Mouse (Mus musculus): ENCODE data around the gene Nptxr.
"Not testable (repeated sequence)": the region's sequence is repeated elsewhere in the genome, so short reads cannot be mapped to it uniquely, and the experiment has no call there.

The Nptxr gene

DNA sequence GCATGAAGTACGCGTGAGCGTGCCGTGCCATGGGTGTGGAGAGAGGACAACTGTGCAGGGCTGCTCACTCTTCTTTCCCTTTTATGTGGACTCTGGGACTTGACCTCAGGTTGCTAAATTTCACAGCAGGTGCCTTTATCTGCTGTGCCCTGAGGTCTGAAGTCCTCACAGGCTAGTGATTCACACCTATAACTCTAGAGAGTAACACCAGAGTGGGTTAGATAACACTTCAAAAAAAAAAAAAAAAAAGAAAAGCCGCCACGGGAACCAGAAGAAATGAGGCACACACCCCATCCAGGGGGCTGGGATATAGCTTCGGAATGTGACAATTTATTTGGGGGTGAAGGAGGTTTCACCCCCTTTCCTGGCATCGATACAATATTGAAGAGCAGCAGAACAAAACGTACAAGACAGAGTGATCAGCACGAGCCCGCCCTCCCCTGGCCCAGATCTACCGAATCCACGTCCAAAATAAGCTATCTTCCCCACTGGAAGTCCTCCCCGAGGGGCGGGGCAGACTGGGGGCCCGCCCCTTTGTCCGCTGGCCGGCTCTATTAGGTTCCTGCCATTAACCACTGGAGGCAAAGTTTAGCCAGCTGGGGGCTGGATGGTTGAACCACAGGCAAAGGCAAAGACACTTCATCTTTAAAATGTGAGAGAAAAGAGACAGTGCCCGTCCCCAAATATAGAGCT, 19.2 kb upstream of the Nptxr start:
- DNase-seq (ENCODE audit: extremely low spot score, low read depth, low spot score), result no peak

DNA sequence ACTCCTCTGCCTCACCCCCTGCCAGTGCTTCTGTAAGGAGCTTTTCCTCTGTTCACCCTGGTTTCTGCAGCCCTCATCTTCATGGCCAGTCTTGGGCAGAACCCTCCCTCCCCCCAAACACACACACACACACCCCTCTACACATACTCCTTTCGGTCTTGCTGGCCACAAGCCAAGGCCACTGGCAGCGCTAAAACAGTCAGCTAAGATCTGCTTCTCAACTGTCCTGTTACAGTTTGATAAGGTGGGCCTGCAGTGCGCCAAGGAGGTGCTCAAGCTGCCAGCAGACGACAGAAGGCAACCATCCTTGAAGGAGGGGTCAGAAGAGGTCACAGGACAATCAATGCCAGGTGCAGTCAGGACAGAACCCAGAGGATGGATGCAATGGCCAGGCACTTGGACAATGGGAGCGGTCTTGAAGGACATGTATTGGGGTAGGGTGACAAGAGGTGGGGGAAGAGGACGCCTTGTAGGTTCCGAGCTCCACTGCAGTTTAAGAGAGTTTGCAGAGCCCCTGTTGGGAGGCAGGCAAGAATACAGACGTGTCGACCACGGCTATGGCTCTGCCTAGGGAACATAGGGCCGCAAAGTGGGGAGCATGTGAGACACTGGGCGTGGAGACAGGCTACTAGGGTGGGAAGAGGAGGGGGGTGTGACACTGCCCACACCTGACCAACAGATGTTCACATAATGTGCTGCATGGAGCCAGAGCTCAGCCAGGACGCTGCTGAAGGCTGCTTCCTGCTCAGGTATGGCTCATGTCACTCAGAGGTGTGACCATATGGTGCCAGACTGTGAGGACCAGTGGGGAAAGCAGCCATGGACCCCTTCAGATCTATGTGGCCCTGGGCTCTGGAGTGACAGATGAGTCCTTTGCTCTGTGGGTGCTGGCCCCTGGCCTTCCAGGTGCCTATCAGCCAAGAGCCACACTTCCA, 18.0 kb upstream of the Nptxr start:
- DNase-seq (ENCODE audit: extremely low spot score, low read depth, low spot score), result no peak

DNA sequence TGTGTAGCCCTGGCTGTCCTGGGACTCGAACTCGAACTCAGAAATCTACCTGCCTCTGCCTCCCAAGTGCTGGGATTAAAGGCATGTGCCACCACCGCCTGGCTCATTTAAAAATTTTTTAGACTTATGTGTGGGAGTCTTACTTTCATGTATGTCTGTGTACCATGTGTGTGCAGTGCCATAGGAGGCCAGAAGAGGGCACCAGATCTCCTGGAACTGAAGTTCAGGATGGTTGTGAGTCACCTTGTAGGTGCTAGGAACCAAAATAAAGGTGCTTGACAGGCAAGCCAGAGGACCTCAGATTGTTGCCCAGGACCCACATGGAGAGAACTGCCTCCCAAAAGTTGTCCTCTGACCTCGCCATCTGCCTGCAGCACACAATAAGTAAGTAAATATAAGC, 13.8 kb upstream of the Nptxr start:
- no peak for DNase-seq (ENCODE audit: extremely low spot score, low read depth, low spot score)

DNA sequence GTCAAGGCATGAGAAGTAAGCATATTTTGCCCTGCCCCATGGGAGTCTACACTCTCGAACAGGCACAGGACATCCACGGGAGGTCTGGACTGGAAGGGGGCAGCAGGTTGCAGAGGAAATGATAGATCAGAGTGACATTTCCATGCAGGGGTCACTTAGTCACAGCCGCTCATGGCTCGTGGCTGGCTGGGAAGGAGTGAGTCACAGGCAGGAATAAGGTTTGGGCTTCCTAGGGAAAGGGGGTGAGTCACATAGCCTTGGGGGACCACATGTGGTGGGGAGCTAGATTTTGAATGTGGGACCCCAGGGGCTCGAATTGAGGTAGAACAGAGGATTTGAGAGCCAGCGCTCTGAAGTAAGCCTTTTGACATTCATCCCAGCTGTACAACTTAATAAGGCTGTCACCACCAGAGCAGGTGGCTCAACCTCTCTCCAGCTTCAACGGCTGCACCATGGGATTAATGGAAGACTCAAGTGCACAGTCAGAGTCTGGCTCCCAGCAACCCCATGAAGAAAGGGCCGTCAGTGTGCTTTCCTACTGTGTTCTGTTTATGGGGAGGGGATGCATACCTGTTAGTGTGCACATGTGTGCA, 9.2 kb upstream of the Nptxr start:
- DNase-seq (ENCODE audit: extremely low spot score, low read depth, low spot score), result no peak

DNA sequence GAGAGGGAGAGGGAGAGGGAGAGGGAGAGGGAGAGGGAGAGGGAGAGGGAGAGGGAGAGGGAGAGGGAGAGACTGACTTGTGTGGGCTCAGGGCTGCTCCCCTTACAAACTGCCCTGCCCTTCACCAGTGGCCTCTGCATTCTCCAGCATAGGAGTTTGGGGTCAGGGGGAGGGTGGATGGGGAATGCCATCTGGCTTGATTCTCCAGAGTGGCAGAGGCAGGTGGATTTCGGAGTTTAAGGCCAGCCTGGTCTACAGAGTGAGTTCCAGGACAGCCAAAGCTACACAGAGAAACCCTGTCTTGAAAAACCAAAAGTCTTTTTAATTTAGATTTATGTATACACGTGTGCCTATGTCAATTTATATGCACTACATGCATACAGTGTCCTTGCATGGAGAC, 8.3 kb upstream of the Nptxr start:
- not testable (repeated sequence) for DNase-seq (ENCODE audit: extremely low spot score, low read depth, low spot score)

DNA sequence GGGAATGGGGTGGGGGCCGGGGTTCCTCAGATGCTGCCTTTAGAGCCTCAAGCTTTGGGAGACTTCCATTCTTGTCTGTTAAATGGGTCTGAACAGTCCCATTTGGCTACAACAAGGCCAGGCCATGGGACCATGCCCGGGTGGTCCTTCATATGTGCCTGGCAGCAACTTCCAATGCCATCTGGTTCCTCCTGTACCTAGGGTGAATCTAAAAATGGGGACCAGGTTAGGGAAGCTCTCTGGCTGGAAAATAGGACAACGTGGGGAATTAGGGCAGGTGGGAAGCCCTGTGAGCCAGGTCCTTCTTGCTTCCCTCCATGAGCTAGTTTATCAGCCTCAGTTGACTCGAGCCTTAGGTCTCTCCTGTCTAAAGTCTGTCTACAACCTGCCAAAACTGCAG, 6.4 kb upstream of the Nptxr start:
- DNase-seq (ENCODE audit: extremely low spot score, low read depth, low spot score), result no peak

DNA sequence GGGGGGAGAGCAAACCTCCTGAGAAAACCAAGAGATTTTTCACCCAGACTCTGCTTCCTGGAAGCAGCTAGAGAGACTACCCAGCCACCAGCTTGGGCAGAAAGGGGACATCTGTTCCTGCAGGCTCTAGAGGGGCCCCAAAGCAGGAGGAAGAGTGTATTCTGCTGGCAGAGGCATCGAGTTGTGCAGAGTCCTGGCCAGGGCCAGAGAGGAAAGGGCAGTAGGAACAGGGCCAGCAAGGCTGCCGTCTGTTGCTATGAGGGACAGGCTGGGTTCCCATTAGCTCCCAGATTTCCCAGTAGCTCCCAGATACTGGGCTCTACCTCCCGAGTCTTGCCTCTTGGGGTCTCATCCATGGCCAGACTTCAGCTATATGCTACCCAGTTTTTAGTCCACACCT, 5.5 kb upstream of the Nptxr start:
- DNase-seq (ENCODE audit: extremely low spot score, low read depth, low spot score), result no peak

DNA sequence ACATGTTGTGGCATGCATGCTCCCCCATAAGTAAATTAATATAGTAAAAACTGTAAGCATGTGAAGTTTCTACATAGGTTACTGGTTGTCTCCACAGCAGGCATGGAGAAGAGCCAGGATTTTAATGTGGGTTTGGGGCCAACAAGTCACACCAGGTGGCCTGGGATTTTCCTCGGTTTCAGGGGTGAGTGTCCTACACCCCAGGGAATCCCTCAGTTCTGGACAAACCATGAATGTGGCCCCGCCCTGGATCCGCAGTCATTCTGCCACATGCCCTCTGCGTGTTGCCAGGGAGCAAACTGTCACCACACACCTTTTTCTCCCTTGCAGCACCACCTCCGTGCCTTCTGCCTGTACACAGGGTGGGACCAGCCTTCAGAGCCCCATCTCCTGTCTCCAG, 4.1 kb upstream of the Nptxr start:
- no peak for DNase-seq (ENCODE audit: extremely low spot score, low read depth, low spot score)

DNA sequence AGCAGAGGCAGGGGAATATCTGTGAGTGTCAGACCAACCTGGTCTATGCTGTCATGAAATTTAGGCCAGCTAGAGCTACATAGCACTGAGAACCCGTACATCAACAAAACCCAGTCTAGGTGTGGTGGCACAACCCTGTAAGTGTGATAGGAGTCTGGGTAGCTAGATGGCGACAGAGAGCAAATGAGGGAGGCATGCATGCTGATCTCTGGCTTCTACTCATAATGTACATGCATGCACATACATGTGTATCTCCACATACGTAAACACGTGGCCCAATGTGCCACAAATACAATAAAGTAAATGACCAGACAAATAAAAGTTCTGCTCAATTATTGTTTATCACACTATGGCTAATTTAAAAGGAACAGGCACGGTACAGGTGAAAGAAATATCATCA, 3.5 kb upstream of the Nptxr start:
- no peak for DNase-seq (ENCODE audit: extremely low spot score, low read depth, low spot score)

DNA sequence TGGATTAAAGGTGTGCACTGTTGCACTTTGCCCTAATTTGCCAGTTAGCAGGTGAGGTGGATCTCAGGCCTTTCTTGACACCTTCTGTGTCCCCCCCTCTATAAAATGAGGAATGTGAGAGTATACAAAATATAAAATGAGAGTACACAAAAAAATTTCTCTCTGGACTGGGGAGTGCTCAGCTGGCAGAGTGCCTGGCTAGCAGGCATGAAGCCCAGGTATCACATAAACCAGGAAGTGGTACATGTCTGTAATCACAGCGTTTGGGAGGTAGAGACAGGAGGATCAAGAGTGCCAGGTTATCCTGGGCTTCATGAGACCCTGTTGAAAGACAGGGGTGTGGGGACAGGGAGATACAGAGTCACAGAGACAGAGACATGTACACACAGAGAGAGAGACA, 2.5 kb upstream of the Nptxr start:
- no peak for DNase-seq (ENCODE audit: extremely low spot score, low read depth, low spot score)

DNA sequence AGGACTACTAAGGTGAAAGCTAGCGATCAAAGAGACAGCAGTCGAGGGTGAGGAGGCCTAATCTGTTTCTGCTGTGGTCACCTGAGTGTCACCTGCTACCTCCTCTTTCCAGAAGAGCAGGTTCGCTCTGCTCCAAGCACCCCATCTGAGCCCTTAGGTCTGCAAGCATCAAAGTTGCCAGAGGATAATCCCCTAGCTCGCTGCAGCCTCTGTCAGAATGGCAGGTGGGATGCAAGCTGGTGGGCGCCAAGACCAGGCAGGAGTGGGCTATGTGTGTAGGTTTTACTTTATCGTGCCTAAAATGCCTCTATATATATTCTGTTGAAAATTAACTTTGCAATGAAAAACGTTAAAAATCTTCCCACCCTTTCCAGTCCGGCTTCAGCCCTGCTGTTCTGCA, 680 bp upstream of the Nptxr start:
- no peak for DNase-seq (ENCODE audit: extremely low spot score, low read depth, low spot score)

DNA sequence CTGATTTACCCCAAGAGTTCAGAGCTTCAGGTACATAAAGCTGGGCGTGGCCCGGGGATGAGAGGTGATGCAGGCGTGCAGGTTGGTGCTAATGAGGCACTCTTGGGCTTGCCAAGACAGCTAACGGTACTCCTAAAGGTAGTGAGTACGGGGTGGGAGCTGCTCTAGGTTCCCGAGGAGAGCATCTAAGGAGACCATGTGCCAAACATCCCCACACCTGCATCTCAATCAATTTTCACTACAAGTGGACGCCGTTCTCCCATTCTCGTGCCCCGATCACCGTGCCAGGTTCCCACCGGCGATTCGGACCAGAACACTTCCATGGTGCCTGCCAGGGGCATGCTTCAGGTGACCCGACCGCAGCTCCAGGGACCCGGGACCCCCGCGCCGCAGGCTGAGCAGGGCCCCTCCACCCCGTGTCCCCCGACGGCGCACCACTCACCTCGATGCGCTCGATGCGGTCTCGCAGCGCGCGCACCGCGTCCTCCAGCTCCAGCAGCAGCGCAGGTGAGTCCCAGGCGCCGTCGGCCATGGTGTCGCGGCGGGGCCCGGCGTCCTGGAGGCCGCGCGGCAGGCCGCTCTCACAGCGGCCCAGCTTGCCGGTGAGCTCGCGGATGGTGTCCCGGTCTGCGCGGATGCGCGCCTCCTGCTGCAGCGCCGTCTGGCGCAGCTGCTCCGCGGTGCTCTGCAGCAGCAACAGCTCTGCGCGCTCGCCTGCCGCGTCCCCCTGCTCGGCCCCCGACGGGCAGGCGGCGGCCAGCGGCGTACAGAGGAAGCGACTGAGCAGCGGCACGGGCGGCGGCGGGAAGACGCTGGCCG, 824 bp downstream of the Nptxr start:
- no peak for DNase-seq (ENCODE audit: extremely low spot score, low read depth, low spot score)

DNA sequence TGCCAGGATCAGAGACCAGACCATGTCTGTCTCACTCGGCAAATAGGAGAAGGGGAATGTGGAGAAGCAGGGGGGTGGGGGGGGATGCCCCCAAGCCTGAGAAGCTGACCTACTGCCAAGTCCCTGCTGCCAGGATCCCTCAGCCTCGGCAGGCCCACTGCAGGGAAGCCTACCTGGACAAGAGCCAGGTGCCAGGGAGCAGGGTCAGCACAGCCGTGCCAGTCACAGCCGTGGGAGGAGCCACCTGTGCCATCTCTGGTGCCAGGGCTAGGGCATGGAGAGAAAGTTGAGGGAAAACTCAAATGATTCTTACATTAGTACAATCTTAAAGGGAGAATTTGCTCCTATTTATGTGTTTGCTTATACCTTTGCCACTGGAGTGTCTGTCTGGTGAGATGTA, 2.3 kb downstream of the Nptxr start:
- no peak for DNase-seq (ENCODE audit: extremely low spot score, low read depth, low spot score)

DNA sequence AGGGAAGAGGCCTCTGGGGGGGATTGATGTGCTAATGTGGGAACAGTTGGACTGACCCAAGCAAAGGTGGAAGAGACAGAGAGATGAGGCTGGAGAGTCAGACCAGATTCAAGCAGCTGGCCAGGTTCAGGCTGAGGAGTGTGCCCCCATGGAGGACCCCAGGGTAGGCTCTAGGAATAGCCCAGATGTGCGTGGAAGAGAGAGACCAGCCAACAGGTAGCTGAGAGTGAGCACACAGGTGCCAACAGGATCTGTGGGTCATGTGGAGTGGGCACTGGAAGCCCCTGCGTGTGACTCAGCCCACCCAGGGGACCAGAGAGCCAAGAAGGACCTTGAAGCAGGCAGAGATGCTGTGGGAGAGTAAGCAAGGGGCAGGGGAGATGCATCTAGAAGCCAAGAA, 2.9 kb downstream of the Nptxr start:
- no peak for DNase-seq (ENCODE audit: extremely low spot score, low read depth, low spot score)

DNA sequence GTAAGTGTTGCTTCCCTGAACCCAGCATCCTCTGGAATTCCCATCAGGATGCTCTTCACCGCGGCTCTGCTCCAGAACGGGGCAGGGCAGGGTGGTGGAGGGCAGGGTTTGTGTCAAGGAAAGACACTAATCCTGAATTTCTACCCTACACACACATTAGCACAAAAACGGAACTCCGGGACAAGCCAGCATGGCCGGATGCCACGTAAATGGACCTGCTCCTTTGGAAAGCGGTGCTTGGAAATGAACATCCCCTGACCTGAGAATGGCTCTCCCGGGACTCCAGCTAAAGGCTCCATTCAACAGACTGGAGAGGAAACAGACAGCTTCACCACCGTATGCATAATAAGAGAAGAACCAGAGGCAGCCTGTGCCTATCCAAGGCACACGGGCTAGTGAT, 3.9 kb downstream of the Nptxr start:
- no peak for DNase-seq (ENCODE audit: extremely low spot score, low read depth, low spot score)

DNA sequence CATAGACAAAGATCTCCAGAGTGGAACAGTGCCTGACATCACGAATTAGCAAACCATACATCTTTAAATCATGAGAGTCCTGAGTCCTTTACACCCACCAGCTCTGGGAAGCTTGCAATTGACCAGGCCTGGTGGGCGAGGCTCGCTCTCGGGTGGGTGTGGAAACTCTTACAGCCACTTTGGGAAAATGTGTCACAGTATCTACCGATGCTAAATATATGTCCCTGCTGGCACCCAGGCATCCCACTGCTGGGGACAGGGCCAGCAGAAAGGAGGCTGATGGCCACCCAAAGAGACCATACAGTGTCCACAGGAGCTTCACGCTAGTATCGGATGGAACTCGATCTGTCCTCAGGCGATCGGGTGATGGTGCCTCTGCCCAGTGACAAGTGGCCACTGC, 6.0 kb downstream of the Nptxr start:
- DNase-seq (ENCODE audit: extremely low spot score, low read depth, low spot score), result no peak

DNA sequence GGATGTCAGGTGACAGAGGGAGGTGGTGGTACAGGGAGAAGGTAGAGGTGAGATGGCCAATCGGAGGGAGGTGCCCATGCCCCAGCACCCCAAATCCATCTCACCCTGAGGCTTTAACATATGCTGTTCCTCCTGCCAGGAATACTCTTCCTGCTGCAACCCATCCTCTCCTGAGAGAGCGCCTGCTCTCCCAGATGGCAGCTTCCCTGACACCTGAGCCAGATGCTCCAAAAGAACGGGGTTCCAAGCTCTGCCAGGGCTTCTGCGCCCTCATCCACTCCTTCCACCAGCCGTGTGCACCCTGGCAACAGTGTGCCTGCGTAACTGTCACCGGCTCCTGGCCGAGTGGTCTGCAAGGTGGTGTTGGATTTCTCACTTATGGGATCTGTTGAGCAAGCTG, 6.9 kb downstream of the Nptxr start:
- DNase-seq (ENCODE audit: extremely low spot score, low read depth, low spot score), result no peak

DNA sequence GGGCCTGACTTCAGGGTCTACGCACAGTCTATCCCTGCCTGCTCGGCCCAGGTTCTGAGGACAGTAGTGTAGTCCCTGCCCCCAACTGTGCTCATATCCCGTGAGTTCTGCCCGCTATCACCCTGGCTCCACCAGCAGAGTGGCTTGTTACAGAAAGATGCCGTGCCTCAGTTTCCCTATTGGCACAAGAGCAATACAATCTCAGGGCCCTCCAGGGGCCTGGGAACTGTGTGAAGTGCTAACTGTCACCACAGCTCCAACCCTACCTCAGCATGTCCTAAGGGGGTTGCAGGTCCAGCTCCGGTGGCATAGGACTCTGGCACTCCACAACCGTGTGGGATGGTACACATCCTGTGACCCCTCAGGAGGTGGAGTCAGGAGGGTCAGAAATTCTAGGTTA, 7.5 kb downstream of the Nptxr start:
- no peak for DNase-seq (ENCODE audit: extremely low spot score, low read depth, low spot score)

DNA sequence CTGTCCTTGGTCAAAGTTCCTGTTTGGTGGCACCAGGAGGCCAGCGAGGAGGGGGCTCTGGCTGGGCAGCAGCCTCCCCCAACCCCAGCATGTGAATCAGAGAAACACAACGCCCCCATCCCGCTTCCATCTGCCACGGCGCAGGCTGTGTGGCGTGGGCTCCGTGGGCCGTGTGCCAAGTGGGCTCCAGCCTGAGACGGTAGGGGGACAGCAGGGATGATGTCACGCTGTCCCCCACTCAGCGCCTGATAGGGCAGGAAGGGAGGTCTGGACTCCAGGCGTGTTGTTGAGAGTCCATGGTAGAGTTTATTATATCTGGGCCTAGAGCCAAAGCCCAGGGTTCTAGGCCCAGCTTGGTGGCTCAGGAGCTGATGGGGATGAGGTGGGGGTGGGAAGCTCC, 8.3 kb downstream of the Nptxr start:
- no peak for DNase-seq (ENCODE audit: extremely low spot score, low read depth, low spot score)

DNA sequence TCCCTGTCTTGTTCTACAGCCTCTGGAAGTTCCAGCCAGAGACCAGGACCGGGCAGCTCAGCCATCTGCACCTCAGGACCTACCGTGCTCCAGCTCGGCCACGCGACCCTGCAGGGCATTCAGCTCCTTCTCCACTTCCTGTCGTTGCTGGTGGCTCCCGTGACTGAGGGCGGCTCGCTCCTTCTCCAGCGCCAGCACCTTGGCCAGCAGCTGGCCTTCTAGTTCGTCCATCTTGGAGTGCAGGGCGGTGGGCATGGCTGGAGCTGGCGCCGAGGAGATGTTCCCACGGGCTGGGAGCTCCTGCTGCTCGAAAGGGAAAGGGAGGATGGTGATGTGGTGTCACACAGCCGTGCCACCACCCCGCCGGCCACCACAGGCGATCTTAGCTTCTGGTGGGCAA, 10.4 kb downstream of the Nptxr start:
- no peak for DNase-seq (ENCODE audit: extremely low spot score, low read depth, low spot score)

DNA sequence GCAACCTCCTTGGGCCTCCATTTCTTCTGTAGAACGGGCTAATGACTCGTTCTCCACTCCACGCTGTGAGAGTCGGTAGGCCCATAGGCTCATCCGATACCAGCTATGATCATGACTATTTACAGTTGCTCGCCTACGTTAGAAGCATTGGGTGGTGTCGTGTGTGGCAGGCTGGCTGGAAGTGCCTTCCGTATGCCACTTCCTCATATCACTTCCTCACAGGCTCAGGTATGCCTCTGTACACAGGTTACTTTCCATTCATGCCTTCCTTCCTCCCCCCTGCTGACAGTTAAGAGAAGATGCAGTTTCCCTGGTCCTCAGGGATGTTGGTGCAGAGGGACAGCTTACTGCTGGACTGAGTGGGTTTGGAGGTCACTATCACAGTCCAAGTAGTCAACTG, 11.5 kb downstream of the Nptxr start:
- no peak for DNase-seq (ENCODE audit: extremely low spot score, low read depth, low spot score)
